Mouse (Mus musculus) B cell, adult 2 months (primary cell): ENCODE results near the gene Ddr2.
A peak's percentile ranks its signal among the peaks of the same experiment; 100 is the strongest.

Experiments
- DNase-seq, 2 experiments: peaks; one replicate each; pipeline ENCODE4 v3.0.0; 2022

Gene Ddr2

DNA sequence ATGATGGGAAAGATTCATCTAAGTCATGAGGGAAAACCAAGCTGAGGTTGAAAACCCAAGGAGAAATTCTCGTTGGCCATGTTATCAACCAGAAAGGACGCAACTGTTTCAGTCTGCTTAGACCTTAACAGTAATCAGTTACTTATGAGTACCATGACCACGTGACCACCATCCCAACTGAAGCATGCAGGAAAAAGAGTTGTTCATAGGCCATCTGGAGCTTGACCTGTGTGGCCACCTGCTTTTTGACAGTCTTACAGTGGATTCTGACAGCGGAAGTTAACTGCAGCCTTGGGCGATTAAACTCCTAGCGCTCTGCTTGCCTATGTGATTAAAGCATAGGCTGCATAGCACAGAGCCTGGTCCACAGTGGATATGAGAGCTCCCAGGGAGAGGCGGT, 23.9 kb downstream of the Ddr2 start:
- DNase-seq = no peak

DNA sequence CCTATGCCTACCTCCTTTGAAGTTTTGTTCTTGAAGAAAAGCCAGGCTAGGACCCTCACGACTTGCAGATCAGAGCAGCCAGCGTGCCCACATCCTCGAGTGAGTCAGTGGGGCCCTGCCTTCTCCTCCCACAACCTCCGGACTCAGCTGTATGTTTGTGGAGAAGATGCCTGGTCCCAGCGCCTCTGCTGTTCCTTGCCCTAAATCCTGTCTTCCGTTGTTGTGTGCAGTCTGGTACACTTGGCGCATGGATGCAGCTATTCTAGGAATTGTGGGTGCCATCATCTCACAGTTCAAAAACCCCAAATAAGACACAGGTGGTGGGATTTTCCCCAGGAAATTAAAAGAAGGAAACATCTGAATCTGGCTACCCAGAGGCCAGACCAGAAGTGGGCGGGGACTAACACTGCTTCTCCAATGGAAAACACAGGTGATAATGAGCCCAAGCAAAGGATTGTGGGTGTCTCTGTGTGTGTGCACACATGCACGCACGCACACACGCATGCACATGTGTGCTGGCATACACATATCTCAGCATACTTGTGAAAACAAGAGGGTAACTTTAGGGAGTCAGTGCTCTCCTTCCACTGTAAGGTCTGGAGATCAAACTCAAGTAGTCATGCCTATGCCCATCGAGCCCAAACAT, 26.3 kb downstream of the Ddr2 start:
- no peak for DNase-seq

DNA sequence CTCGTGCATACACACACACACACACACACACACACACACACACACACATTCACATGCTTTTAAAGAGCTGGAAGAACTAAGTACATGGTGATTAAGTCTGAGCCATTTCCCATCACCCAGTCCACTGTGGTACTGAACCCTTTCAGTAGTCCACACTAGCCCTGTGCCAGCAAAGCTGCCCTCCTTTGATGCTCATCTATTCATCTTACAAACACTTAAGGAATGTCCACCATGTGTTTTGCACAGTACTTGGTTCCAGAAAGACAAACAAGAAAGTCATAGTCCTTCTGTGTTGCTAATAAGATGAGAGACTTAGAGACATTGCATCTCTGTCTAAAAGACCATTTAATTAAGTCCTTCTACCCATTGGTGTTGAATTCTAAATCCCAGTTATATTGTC, 29.7 kb downstream of the Ddr2 start:
- no peak for DNase-seq

DNA sequence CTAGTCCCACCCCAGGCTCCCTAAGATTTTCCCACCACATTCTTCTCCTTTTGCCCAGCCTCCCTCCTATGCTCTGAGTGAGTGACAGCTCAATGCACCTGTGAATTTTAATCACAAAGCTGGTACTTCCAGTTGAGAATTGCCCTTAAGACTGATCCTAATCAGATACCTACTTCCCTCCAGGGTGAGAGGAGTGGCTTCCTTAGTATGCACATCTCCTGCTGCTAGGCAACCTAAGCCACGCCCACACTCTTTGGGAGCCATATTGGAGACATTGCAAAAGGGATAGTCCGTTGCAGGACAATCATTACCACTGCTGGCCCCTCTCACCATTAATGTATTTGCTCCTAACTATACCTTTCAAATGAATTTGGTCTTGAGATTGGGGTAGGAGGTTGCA, 31.1 kb downstream of the Ddr2 start:
- DNase-seq = no peak

DNA sequence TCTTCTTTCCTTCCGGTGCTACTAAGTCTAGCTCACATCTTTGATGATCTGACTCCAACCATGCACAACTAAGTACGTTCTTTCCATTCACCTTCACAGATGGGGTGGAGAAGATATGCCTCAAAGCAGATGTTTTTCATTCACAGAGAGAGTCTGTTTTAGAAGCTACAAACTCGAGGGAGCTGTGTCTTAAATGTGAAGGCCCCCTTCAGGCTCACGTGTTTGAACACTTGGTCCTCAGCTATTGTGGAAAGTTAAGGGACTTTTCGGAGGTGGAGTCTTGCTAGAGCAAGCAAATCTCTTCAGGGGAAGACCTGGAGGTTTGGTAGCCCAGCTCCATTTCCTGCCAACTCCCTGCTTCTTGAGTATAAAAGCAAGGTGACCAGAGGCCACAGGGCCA, 34.2 kb downstream of the Ddr2 start:
- DNase-seq = no peak

DNA sequence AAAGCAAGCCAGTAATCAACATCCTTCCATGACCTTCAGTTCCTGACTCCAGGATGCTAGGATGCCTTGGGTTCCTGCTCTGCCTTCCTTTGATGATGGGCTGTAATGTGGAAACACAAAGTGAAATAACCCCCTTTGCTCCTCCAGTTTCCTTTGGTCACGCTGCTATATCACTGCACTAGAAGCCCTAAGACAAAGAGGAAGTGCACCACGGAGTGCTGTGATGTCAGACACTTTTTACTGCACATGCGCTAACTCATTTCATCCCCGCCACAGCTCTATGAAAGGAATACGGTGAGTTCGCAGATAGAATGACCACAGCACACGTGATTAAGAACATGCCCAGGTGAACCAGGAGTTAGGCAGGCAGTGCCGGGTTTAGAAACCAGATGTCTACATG, 36.8 kb downstream of the Ddr2 start:
- peak; percentile 27 to 37 for DNase-seq

DNA sequence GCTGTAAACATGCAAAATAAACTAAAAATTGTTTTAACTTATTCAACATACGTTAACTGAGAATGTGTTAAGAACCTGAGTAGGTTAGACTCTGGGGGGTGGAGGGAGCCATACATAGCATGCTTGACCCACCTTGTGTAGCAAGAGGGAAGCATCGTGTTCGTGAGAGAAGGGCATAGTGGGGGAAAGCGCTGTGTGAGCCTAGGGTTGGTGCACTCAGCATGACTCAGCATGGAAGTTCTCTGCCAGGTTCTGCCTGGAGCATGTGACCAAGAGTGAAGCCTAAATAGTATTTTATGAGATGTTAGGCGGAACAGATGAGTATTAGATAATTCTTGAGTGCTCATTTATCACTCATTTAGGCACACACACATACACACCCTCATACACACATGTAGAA, 41.4 kb downstream of the Ddr2 start:
- DNase-seq = no peak

DNA sequence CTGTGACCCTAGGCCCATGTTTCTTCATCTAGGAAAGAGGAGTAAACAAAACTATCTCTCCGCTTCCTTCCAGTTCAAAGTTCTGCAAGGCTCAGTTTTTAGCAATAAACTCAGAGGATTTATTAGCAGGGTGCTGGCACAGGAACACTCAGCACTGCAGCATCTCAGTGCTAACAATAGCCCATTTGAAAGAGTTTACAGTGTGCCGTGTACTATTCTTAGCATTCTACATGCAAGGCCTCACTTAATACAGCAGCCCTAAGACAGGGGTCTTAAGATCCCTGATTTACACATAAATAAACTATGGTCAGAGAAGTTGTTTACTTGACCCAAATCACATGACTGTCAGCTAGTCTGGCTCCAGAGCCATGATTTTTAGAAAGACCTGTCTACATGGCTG, 44.6 kb downstream of the Ddr2 start:
- DNase-seq = no peak

DNA sequence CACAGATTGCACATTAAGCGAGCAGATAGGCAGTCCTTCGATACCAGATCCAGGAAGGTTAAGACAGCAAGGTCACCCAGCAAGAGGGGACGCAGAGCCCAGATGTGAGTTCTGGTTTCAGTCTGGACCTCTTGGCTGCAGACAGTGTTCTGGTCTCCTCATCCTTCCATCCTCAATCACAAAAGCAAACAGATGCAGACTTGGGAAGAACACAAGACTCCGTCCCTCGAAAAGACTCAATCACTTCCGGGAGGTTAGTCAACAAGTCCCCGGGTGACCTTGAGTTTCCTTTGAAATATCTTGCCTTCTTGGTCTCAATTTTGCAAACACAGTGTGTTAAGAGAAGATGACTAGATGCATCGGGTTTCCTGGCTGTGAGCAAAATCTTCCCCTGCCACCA, 45.6 kb downstream of the Ddr2 start:
- no peak for DNase-seq

DNA sequence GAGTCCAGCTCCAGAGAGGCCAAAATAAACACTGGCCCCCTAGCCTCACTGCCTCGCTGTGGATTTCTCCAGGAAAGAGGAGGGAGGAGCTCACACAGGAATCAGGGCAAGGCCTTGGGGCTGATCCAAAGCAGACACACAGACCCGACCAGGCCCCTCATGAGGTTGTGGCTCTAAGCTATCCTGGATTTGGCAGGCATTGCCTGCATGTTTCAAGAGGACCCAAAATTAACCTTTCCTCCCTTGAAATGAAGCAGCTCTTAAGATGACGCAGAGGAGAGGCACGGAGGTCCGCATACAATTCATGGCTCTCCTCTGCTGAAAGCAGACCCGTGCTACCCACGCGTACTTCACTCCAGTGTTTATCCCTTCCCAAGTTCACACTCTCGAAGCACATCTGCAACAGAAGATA, 46.5 kb downstream of the Ddr2 start:
- DNase-seq = no peak

DNA sequence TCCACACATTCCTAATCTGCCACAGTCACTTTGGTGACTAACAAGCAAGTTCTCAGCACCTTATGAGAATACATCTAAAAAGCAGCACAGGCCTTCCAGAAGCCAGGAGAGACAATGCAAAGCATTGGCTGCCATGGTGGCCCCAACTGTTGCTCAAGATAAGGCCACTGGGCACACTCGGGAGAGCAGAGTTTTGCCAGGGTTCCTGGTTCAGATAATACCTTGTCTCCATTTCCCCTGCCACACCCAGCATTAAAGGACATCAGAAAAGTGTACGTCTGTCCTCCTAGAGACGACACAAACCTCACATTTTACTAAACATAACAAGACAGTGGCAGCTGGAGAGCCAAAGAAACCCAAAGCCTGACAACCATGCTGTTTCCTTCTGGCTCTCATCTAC, 50.3 kb downstream of the Ddr2 start:
- no peak for DNase-seq

DNA sequence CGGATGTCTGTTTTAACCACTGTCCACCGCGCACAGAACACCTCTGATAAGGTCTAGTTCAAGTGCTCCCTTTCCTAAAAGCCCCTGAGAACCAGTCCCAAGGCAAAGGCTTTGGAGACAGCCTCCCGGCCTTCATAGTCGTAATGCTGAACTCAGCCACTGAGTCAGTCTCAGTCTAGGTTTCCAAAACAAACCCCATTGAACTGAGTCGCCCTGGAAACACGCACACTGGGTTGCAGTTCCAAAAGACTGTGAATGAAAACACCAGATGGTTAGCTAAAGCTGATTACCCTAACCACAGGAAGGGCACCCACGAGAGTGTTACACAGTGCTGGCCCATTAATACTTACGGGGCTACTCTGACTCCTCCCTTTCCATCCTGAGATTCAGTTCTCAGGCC, 51.2 kb downstream of the Ddr2 start:
- no peak for DNase-seq

DNA sequence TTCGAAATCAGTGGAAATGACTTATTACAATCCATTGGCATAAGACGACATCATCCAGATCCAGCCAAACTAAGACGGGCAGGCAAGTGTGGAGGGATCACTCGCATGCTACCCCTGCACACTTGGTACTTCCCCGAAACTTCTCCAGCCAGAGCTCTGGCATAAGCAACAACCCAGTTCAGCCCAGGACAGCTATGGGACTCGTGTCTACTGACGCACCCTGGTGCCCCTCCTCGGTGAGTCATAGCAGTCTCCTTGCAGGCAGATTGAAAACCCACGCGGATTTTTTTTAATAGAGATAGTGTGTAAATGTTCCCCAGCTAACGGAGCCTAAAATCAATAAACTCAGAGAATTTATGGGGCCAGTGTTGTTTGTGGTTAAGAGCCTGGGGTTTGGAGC, 52.5 kb downstream of the Ddr2 start:
- DNase-seq = no peak

DNA sequence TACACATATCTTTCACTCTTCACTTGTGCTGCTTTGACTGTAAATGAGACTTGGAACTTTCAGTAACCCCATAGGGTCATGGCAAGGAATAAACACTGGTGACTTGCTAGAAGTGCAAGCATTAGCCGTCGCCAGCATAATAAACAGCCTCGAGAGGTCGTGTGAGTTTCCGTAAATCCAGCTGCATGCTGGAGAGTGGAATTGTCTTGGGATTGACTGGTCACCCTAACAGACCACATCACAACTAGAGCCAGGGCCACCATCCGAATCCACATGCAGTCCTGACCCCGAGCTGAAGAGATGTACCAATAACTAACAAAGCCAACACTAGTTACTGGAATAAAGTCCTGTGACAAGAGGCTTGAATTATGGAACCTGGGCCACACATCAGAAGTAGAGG, 53.0 kb downstream of the Ddr2 start:
- no peak for DNase-seq

DNA sequence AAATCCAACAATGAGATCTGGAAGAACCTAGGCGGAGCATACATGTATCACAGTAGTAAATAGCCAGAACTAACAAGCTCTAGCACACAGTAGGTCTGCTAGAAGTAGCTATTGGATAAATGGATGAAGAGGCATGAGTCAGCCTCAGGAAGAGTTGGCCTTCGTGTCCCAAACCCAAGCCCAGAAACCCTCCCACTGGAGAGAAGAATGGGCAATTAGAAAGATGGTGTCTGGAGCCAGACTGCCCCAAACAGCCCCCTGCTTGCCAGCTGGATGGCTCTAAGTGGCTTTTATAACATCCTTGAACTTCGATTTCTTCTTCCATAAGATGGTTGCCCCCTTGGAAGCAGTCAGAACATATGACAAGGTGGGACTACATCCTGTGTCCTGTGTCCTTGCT, 53.6 kb downstream of the Ddr2 start:
- no peak for DNase-seq

DNA sequence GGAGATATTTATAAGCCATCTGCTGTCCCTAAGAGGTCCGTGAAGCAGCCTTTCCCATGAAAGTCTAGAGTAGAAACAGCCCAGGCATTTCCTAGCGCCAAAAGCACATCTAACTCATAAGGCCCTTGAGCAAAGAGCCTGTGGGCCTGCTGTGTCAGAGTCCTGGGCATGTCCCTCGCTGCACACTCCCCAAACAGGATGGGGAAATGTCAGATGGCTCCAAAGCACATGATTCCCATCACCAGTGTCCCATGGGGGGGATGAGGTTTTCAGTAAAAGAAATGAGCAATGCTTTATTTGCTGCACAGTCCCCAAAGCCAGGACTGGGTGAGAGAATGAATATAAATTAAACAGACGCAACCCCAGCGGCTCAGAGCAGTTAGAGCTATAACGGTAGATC, 54.3 kb downstream of the Ddr2 start:
- DNase-seq = no peak

DNA sequence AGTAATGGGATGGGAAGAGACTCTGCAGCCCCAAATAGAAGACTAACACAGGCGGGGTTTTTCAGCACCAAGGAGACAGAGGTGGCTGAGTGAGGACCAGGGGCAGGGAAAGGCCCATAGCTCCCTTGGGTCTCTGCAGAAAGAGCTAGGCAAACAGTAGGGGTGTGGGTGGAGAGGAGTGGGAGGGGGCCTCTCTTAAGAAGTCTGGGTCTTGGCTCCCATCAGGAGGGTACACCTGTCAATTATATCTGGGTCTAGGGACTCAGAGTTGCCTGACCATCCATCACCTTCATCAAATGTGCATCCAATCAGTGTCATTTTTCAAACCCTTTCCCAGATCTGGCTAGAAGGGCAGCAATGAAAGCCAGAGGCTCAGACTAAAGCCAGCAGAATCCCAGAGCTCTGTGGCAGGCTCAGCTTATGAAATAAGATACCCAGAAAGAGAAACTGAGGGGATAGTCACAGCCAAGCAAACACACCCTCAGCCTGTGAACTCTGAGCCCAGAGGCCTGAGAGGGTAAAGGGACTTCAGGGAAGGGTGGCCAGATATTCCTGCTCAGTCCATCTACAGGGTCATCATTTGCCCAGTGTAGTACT, 58.0 kb downstream of the Ddr2 start:
- no peak for DNase-seq

DNA sequence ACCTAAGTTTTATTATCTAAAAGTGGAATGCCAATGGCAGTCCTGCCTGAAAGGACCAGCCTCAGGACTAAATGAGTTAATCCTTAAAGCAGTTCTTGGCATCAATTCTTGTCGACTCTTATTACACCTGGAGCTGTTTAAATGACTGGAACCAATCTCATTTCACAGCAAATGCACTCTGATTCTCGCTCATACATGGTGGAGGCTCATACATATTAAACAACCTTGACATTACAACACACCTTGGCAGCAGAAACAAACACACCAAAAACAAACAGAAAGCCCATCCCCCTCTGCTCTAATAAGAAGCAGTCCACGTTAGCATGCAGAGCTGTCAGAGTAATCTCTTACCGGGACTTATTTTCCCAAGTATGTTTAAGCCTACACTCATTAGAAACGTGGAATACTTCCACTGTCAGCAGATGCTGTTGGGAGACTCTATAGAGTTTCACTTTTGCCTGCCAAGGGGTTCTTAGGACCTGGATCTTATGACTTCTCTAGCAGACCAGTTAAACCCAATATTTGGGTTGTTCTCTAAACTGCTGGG, 58.9 kb downstream of the Ddr2 start:
- no peak for DNase-seq

DNA sequence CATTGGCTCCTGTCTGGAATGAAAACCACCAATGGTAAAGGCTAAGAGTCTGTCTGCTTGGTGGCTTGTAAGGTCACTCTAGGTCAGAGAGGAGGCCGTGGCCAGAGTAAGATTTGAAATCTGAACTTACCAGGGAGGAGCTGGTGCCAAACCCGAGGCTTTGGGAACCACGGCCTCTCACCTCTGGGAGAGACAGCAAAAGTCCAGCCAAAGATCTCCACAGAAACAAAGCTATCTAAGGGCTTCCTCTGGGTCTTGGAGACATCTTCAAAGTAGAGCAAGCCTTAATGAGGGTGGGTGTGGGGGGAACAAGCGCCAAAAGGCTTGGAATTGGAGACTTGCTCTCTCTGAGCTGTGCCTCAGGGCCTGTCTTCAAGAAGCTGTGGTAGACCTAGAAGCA, 62.1 kb downstream of the Ddr2 start:
- no peak for DNase-seq

DNA sequence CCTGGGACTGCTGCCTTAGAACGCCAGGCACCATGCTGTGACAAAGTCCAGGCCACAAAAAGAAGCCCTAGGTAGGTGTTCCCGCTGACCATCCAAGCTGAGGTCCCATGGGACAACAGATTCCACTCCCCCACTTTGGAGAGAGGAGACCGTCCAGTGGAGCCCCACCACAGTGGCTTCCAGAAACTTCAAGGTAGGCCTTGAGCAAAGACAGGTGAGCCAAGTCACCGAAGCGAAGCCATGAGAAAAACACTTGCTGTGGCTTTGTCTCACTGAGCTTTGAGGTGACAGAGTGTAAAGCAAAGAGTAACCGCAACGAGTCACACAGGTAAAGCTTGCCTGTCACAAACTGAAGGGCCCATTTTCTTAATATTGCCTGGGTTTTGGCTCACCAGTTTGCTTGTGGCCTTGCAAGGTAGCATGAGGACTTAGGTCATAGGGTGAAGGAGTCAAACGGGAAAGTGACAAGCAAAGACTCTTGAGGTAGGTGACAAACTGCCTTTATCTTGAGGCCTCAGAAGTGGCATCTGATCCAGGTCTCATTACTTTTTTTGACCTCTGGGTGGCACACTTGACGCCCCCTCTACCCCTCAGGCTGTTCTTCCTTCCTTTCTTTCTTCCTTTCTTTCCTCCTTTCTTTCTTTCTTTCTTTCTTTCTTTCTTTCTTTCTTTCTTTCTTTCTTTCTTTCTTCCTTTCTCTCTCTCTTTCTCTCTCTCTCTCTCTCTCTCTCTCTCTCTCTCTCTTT, 65.7 kb downstream of the Ddr2 start:
- DNase-seq = peak in 1 of 2 experiments; percentile 4

DNA sequence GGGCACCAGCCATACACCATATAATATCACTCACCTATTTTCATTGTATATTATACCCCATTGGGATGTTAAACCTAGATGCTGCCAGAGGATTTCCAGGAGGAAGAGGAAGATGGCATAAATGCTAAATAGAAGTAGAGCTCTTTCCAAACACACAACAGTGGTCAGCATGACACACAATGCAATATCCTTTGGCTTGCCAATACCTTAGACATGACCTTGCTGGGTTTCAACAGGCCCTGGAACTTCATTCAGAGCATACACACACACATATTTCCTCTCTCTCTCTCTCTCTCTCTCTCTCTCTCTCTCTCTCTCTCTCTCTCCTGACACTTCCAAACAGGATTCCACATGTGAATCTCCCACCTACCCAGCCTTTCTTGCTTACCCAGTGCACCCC, 66.8 kb downstream of the Ddr2 start:
- no peak for DNase-seq

DNA sequence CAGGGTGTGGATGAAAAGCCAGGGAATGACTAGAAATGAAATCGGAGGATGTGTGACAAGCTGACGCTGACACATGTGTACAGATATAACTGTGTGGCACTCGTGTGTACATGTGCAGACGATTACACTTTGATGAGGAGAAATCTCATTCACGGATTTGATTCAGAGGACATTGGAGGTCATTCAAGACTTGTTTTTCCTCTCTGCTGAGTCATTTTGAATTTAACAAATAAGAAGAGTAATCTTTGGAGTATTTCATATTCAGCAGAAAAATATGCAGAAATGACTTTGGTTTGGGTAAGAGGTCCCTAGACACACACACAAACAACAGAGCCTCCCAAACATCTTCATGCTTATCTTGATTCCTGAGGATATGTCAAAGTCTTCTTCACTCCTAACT, 67.6 kb downstream of the Ddr2 start:
- no peak for DNase-seq

DNA sequence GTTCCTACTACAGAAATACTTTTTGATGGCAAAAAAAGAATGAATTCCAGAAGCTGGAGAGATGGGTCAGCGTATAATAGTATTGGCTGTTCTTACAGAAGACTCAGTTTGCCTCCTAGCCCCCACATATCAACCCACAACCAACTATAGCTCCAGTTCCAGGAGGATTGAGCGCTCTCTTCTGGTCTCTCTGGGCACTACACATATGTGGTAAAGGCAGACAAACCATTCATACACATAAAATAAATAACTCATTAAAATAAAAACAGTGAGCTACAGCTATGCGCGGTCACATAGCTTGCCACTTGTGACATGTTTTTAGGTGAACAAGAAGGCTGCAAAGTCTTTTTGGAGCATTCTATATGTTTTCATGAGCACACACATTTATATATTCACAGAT, 71.2 kb downstream of the Ddr2 start:
- peak; percentile 6 to 12 for DNase-seq

DNA sequence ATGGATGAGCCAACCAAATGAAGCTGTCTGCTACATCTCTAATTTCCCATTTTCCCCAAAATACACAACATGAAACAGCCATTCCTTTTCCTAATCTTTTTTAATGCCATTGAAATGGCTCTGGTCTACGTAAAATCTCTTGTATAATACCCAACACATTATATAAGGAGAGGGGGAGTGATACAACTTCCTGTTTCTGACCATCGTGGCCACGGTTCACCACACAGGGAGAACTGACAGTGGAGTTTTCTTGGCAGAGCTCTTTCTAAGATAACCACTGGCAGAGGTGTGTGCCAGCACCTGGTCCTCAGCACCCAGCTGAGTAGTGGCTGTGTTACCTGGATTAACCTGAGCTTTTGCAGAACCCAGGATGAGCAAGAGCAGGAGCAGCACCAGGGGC, 75.0 kb downstream of the Ddr2 start:
- no peak for DNase-seq
